Mouse (Mus musculus) heart, postnatal 0 days (tissue): ENCODE results near the gene Tns1. TPM values are rescaled to one million over a fixed set of nuclear protein-coding genes. Genes with fewer than 3 reads are reported as not detected.

ENCODE experiments used
- ATAC-seq: fragments of 200-750 bp; cut with Nextera tagmentation; 2 replicates; pipeline ENCODE4 v1.8.0; 2017; ENCODE audit warnings: low read depth, moderate number of reproducible peaks, moderate library complexity; ENCODE audit not compliant: insufficient read depth
- DNase-seq: peaks from one replicate; pipeline ENCODE4 v3.0.0-alpha.2; 2016; ENCODE audit warnings: low spot score
- H3K27ac ChIP-seq: fragments of 300-500 bp; sonication (generic); 2 replicates; pipeline ENCODE4 v1.5.1; 2014; ENCODE audit warnings: low read depth, mild to moderate bottlenecking
- H3K27me3 ChIP-seq: fragments of 300-500 bp; sonication (generic); 2 replicates; pipeline ENCODE4 v1.6.1; 2014; ENCODE audit warnings: low read length, mixed read lengths; ENCODE audit not compliant: control insufficient read depth, insufficient read depth
- H3K36me3 ChIP-seq: fragments of 300-500 bp; sonication (generic); replicated peaks from 2 replicates; pipeline ENCODE4 v1.6.1; 2014; ENCODE audit warnings: low read length, mixed read lengths; ENCODE audit not compliant: control insufficient read depth, insufficient read depth
- H3K4me1 ChIP-seq: fragments of 300-500 bp; sonication (generic); 2 replicates; pipeline ENCODE4 v1.6.1; 2014; ENCODE audit warnings: antibody characterized with exemption; ENCODE audit not compliant: control insufficient read depth, insufficient read depth
- H3K4me2 ChIP-seq: fragments of 300-500 bp; sonication (generic); 2 replicates; pipeline ENCODE4 v1.6.1; 2014; ENCODE audit warnings: low read depth, mild to moderate bottlenecking, low read length, moderate library complexity
- H3K4me3 ChIP-seq: fragments of 300-500 bp; sonication (generic); 2 replicates; pipeline ENCODE4 v1.5.1; 2014; ENCODE audit warnings: low read depth, low read length
- H3K9ac ChIP-seq: fragments of 300-500 bp; sonication (generic); replicated peaks from 2 replicates; pipeline ENCODE4 v1.6.1; 2014; ENCODE audit warnings: low read depth, low read length, mixed read lengths
- H3K9me3 ChIP-seq: fragments of 300-500 bp; sonication (generic); replicated peaks from 2 replicates; pipeline ENCODE4 v1.6.1; 2016; ENCODE audit warnings: low read length; ENCODE audit not compliant: control insufficient read depth
- CTCF ChIP-seq: IDR thresholded peaks from 2 replicates; pipeline ENCODE4 v1.5.1; 2016; ENCODE audit warnings: antibody characterized with exemption, control low read depth, low read depth
- EP300 ChIP-seq: IDR thresholded peaks from 2 replicates; pipeline ENCODE4 v1.6.1; 2016; ENCODE audit warnings: antibody characterized with exemption, low read depth
- WGBS: fragments of 180-500 bp; shearing (Covaris S2); extraction: QIAGEN DNeasy Blood & Tissue Kit; methylation state at CpG from one replicate; pipeline ENCODE4 v1.1.7; 2014; 5-methylcytosine and 5-hydroxymethylcytosine counted together
- polyA plus RNA-seq: library from polyadenylated mRNA; unstranded; fragments of >200 nt; fragmentation: Nextera tagmentation; extraction: Ambion mirVana; gene quantifications from 2 replicates; pipeline ENCODE4 v1.2.1, GENCODE M21; 2015
- total RNA-seq: library from RNA; depleted of rRNA; stranded (reverse); fragments of >200 nt; gene quantifications from 2 replicates; pipeline ENCODE4 v1.2.3, GENCODE M21; 2014; ENCODE audit warnings: low replicate concordance

Tns1 gene
- total and polyA plus RNA-seq, 2 experiments from 2014 or later: 125 to 458 TPM

DNA sequence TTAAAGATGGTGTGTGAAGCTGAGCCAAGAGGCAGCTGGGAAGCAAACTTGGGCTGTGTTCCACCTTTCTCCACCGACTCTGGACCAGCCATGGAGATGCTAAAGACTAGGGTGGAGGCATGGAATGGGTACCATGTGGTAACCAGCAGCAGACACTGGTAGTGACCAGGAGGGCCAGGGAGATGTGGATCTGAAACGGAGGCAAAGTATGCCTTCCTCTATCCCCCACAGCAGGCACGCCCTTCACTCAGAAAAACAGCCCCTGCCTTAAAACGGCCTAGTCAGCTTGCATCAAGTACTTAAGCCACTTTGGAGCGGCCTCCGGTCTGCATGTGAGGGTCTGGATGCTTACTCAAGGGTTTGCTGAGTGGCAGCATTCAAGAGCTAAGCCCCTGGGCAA is 164.9 kb downstream of the Tns1 start:
- no peak for TF ChIP-seq EP300
- TF ChIP-seq CTCF: no peak
- Histone ChIP-seq H3K36me3 (peaks cover 14% of the 10 kb centered on the region), H3K27me3 (no peaks in the 10 kb centered on the region), H3K9ac (peak overlapping the region; percentile 15; the same call in 1 of the 2 replicates), H3K4me2 (peak overlapping the region; percentile 38), H3K4me3 (no peak overlapping the region), H3K4me1 (peaks cover 96% of the 10 kb centered on the region), H3K27ac (peak overlapping the region; percentile 44), H3K9me3 (no peaks in the 10 kb centered on the region)
- DNase-seq (no peak), ATAC-seq (no peak)
- 37% methylated on average over 6 of the region's 6 CpGs for WGBS

DNA sequence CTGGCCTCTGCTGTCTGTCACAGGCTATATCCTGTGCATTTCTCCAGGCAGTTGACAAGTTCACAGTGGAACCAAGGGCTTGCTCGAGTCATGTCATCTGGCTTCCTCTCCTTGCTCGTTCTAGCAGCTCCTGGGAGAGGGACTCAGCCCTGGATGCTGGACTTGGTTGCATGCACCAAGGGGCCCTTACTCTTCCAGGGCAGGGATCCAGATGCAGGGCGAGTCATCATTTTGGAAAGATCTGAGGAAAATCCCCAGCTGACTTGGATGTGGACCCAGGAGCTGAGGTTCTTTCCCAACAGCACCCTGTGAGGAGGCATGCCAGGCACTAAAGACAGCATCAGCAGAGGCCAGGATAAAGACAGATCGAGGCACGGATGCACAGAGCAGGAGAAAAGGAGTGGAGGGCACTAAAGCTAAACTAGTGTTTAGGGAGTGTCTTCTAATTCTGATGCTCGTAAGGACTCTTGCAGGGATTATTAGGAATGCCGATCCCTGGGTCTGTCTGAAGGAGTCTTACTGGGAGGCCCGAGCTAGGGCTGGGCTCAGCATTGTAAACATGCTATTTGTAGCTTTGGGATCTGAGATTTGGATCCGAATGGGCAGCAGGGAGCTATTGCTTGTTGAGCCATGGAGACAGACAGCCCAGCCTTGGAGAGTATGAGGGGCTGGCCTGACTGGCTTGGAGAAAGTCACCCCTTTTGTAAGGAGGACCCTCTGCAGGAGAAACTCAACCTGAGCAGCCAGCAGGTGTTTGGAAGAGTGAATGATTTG is 165.9 kb downstream of the Tns1 start:
- Histone ChIP-seq H3K36me3 (peaks cover 23% of the 10 kb centered on the region), H3K27ac (peak overlapping the region; percentile 72), H3K4me1 (peaks cover 93% of the 10 kb centered on the region), H3K4me3 (no peak overlapping the region), H3K27me3 (no peaks in the 10 kb centered on the region), H3K9ac (peak overlapping the region; percentile 26; the same call in 1 of the 2 replicates), H3K9me3 (no peaks in the 10 kb centered on the region), H3K4me2 (no peak overlapping the region)
- 22% methylated on average over 9 of the region's 9 CpGs for WGBS
- no peak for DNase-seq
- no peak for TF ChIP-seq EP300
- no peak for TF ChIP-seq CTCF
- no peak for ATAC-seq

DNA sequence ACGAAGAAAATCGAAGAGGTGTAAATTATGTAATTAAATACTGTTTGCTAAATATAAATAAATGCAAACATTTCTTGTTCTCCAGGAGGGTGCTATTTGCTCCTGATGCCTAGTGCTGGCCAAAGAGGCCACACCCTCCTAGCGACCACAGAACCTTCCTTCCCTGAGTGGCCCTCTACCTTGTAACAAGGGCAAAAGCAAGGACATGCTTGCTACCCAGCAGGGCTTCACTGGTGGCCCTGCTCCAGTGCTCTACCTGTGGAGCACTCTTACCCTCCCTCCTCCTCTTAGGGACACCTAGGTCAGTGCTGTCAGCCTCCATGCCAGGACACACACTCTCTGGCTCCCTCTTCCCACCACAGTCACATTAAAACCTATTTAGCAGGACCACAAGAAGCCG is 166.8 kb downstream of the Tns1 start:
- peaks cover 86% of the 10 kb centered on the region for H3K4me1 ChIP-seq
- H3K27ac ChIP-seq: peak overlapping the region; percentile 72
- no peak overlapping the region for H3K4me2 ChIP-seq
- H3K36me3 ChIP-seq: peaks cover 32% of the 10 kb centered on the region
- no peaks in the 10 kb centered on the region for H3K27me3 ChIP-seq
- no peak overlapping the region for H3K4me3 ChIP-seq
- no peak for TF ChIP-seq CTCF
- no peak for TF ChIP-seq EP300
- whole genome bisulfite sequencing: 56% methylated on average over 4 of the region's 4 CpGs
- peak overlapping the region; percentile 26; the same call in 1 of the 2 replicates for H3K9ac ChIP-seq
- no peaks in the 10 kb centered on the region for H3K9me3 ChIP-seq
- DNase-seq (no peak), ATAC-seq (no peak)

DNA sequence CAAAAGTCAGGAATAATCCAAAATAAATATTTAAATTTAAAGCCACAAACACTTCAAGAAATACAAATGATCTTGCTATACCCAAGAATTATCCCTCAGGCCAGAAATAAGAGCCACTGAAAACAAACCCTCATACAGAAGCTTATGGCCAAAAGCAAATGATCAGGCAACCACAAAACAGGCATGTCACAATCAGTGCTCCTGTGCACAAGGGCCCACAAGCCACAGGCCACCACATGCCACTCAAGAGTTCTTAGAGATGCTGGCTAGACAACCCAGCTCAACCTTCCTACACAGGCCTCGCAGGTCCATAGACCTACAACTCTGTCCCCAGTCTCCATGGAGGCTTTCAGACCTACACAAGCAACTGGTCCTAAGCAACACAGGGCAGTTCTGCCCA is 167.9 kb downstream of the Tns1 start:
- no peak for DNase-seq
- H3K4me1 ChIP-seq: peaks cover 75% of the 10 kb centered on the region
- no peak overlapping the region for H3K4me3 ChIP-seq
- H3K27ac ChIP-seq: peak overlapping the region; percentile 72
- WGBS: 60% methylated on average over 1 of the region's 1 CpGs
- H3K9me3 ChIP-seq: no peaks in the 10 kb centered on the region
- peak overlapping the region; percentile 1; the same call in 1 of the 2 replicates for H3K9ac ChIP-seq
- ATAC-seq: no peak
- H3K27me3 ChIP-seq: no peaks in the 10 kb centered on the region
- TF ChIP-seq CTCF: no peak
- TF ChIP-seq EP300: no peak
- H3K36me3 ChIP-seq: peaks cover 39% of the 10 kb centered on the region
- H3K4me2 ChIP-seq: no peak overlapping the region

DNA sequence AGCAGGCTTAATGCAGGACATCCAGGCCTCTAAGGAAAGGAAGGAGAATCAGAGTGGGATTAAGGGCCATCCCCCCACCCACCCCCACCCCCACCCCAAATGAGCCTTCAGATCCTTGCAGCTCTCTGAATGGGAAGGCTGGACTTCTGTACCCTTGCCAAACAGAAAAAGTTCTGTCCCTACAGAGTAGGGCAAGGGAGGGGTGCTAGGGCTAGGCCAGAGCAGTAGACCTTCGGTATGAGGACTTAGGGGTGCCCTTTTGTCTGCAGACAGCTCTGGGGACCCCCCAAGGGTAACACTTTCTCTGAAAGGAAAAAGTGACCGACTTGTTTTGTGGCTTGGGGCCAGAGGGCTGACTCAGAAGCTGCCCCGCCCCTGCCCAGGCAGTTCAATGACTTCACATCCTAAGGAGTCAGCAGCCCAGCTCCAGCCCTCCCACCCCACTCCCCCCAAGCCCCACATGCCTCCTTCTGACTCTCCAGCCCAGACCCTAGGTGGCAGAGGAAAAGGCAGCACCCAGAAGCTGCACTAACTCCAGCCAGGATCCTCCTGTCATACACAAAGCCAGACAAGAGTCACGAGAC is 168.9 kb downstream of the Tns1 start:
- Histone ChIP-seq H3K4me2 (peak overlapping the region; percentile 25; the same call in 1 of the 2 replicates), H3K9me3 (no peaks in the 10 kb centered on the region), H3K36me3 (peaks cover 40% of the 10 kb centered on the region), H3K27ac (peak overlapping the region; percentile 72), H3K4me3 (no peak overlapping the region), H3K4me1 (peaks cover 71% of the 10 kb centered on the region), H3K9ac (no peak overlapping the region; the same call in 1 of the 2 replicates), H3K27me3 (no peaks in the 10 kb centered on the region)
- peak; percentile 74 for DNase-seq
- no peak for TF ChIP-seq EP300
- no peak for TF ChIP-seq CTCF
- ATAC-seq: peak; percentile 51; the same call in 1 of the 2 replicates
- WGBS: 8% methylated on average over 4 of the region's 4 CpGs
